Mouse (Mus musculus): ENCODE data around the gene Herc3. TPM values are rescaled to one million over a fixed set of nuclear protein-coding genes. Genes with fewer than 3 reads are reported as not detected.

The Herc3 gene
- polyA plus RNA-seq, 1 experiment from 2014 or later, result 2.9 TPM

GRCm38 (mm10) chr6:58896648-58897047 is 65.4 kb downstream of the Herc3 start:
- H3K4me2 ChIP-seq, result no peak overlapping the region
- no peak overlapping the region for H3K9ac ChIP-seq
- no peaks in the 10 kb centered on the region for H3K4me1 ChIP-seq (replicated peaks)
- no peak overlapping the region for H3K4me3 ChIP-seq (replicated peaks)
- no peaks in the 10 kb centered on the region for H3K36me3 ChIP-seq (replicated peaks)
- WGBS (ENCODE audit: insufficient replicate concordance), result 64% methylated on average over 3 of the region's 3 CpGs
- no peaks in the 10 kb centered on the region for H3K9me3 ChIP-seq (replicated peaks)
- no peak overlapping the region for H3K27ac ChIP-seq (replicated peaks)
- no peaks in the 10 kb centered on the region for H3K27me3 ChIP-seq
- ATAC-seq (ENCODE audit: insufficient read depth), result no peak

GRCm38 (mm10) chr6:58899076-58899475 is 67.8 kb downstream of the Herc3 start:
- 71% methylated on average over 3 of the region's 3 CpGs for WGBS (ENCODE audit: insufficient replicate concordance)
- no peaks in the 10 kb centered on the region for H3K9me3 ChIP-seq (replicated peaks)
- no peak overlapping the region for H3K4me2 ChIP-seq
- H3K27me3 ChIP-seq, result no peaks in the 10 kb centered on the region
- H3K36me3 ChIP-seq (replicated peaks), result no peaks in the 10 kb centered on the region
- H3K4me3 ChIP-seq (replicated peaks), result no peak overlapping the region
- no peak overlapping the region for H3K9ac ChIP-seq
- no peak for ATAC-seq (ENCODE audit: insufficient read depth)
- no peak overlapping the region for H3K27ac ChIP-seq (replicated peaks)
- no peaks in the 10 kb centered on the region for H3K4me1 ChIP-seq (replicated peaks)

GRCm38 (mm10) chr6:58900536-58900935 is 69.3 kb downstream of the Herc3 start:
- Histone ChIP-seq H3K36me3 (replicated peaks) (no peaks in the 10 kb centered on the region), H3K27me3 (no peaks in the 10 kb centered on the region), H3K4me3 (replicated peaks) (no peak overlapping the region), H3K4me2 (no peak overlapping the region), H3K9me3 (replicated peaks) (no peaks in the 10 kb centered on the region), H3K27ac (replicated peaks) (no peak overlapping the region), H3K9ac (no peak overlapping the region), H3K4me1 (replicated peaks) (no peaks in the 10 kb centered on the region)
- ATAC-seq (ENCODE audit: insufficient read depth), result no peak
- 69% methylated on average over 7 of the region's 7 CpGs for WGBS (ENCODE audit: insufficient replicate concordance)

GRCm38 (mm10) chr6:58903171-58903570 is 71.9 kb downstream of the Herc3 start:
- Histone ChIP-seq H3K4me1 (replicated peaks) (no peaks in the 10 kb centered on the region), H3K27me3 (peaks cover 14% of the 10 kb centered on the region; the same call in 1 of the 2 replicates), H3K9ac (no peak overlapping the region), H3K4me3 (replicated peaks) (no peak overlapping the region), H3K27ac (replicated peaks) (no peak overlapping the region), H3K4me2 (no peak overlapping the region), H3K9me3 (replicated peaks) (no peaks in the 10 kb centered on the region), H3K36me3 (replicated peaks) (no peaks in the 10 kb centered on the region)
- ATAC-seq (ENCODE audit: insufficient read depth), result no peak
- WGBS (ENCODE audit: insufficient replicate concordance), result 35% methylated on average over 8 of the region's 8 CpGs

- 37% methylated on average over 3 of the region's 3 CpGs for WGBS (ENCODE audit: insufficient replicate concordance)
- H3K9ac ChIP-seq, result no peak overlapping the region
- H3K4me2 ChIP-seq, result no peak overlapping the region
- H3K9me3 ChIP-seq (replicated peaks), result no peaks in the 10 kb centered on the region
- H3K27ac ChIP-seq (replicated peaks), result no peak overlapping the region
- H3K27me3 ChIP-seq, result peaks cover 14% of the 10 kb centered on the region; the same call in 1 of the 2 replicates
- no peak overlapping the region for H3K4me3 ChIP-seq (replicated peaks)
- no peaks in the 10 kb centered on the region for H3K4me1 ChIP-seq (replicated peaks)
- no peak for ATAC-seq (ENCODE audit: insufficient read depth)
- no peaks in the 10 kb centered on the region for H3K36me3 ChIP-seq (replicated peaks)
Measured at GRCm38 (mm10) chr6:58904551-58904950, 73.3 kb downstream of the Herc3 start.

- ATAC-seq (ENCODE audit: insufficient read depth), result no peak
- peak within 1 kb of the TSS; percentile 18; the same call in 1 of the 2 replicates for H3K4me3 ChIP-seq (replicated peaks)
- WGBS (ENCODE audit: insufficient replicate concordance), result 55% methylated on average over 34 of the region's 34 CpGs
Measured at GRCm38 (mm10) chr6:58906852-58907261, 75.6 kb downstream of the Herc3 start, which contains the start of gene Nap1l5. Nap1l5 (minus strand) TSS chr6:58907076.

GRCm38 (mm10) chr6:58907336-58907735 is 76.1 kb downstream of the Herc3 start:
- Histone ChIP-seq H3K27ac (replicated peaks) (no peak overlapping the region), H3K4me1 (replicated peaks) (no peaks in the 10 kb centered on the region), H3K9me3 (replicated peaks) (no peaks in the 10 kb centered on the region), H3K27me3 (peaks cover 14% of the 10 kb centered on the region; the same call in 1 of the 2 replicates), H3K9ac (no peak overlapping the region), H3K4me3 (replicated peaks) (no peak overlapping the region), H3K4me2 (no peak overlapping the region), H3K36me3 (replicated peaks) (no peaks in the 10 kb centered on the region)
- no peak for ATAC-seq (ENCODE audit: insufficient read depth)
- WGBS (ENCODE audit: insufficient replicate concordance), result 73% methylated on average over 8 of the region's 8 CpGs

More at GRCm38 (mm10) chr6:58906852-58907261, 75.6 kb downstream of the Herc3 start, which contains the start of gene Nap1l5:
- H3K9ac ChIP-seq, result no peak within 1 kb of the TSS
- H3K4me1 ChIP-seq (replicated peaks), result no peaks in the 10 kb centered on the region
- no peak within 1 kb of the TSS for H3K27ac ChIP-seq (replicated peaks)
- H3K4me2 ChIP-seq, result peak within 1 kb of the TSS; percentile 43
- H3K36me3 ChIP-seq (replicated peaks), result no peaks in the 10 kb centered on the region
- H3K27me3 ChIP-seq, result peaks cover 14% of the 10 kb centered on the region; the same call in 1 of the 2 replicates
- no peaks in the 10 kb centered on the region for H3K9me3 ChIP-seq (replicated peaks)

- Histone ChIP-seq H3K9ac (no peak overlapping the region), H3K4me3 (replicated peaks) (no peak overlapping the region), H3K4me1 (replicated peaks) (no peaks in the 10 kb centered on the region), H3K27ac (replicated peaks) (no peak overlapping the region), H3K4me2 (no peak overlapping the region), H3K9me3 (replicated peaks) (no peaks in the 10 kb centered on the region), H3K27me3 (peaks cover 14% of the 10 kb centered on the region; the same call in 1 of the 2 replicates), H3K36me3 (replicated peaks) (no peaks in the 10 kb centered on the region)
- ATAC-seq (ENCODE audit: insufficient read depth), result no peak
- 72% methylated on average over 2 of the region's 2 CpGs for WGBS (ENCODE audit: insufficient replicate concordance)
Measured at GRCm38 (mm10) chr6:58907791-58908190, 76.5 kb downstream of the Herc3 start.

- H3K36me3 ChIP-seq (replicated peaks), result no peaks in the 10 kb centered on the region
- H3K4me3 ChIP-seq (replicated peaks), result no peak overlapping the region
- H3K27ac ChIP-seq (replicated peaks), result no peak overlapping the region
- 48% methylated on average over 5 of the region's 5 CpGs for WGBS (ENCODE audit: insufficient replicate concordance)
- no peak overlapping the region for H3K4me2 ChIP-seq
- no peak for ATAC-seq (ENCODE audit: insufficient read depth)
- H3K9ac ChIP-seq, result no peak overlapping the region
- H3K9me3 ChIP-seq (replicated peaks), result no peaks in the 10 kb centered on the region
- H3K4me1 ChIP-seq (replicated peaks), result no peaks in the 10 kb centered on the region
- no peaks in the 10 kb centered on the region for H3K27me3 ChIP-seq
Measured at GRCm38 (mm10) chr6:58912842-58913241, 81.6 kb downstream of the Herc3 start.

- no peak for ATAC-seq (ENCODE audit: insufficient read depth)
Measured at GRCm38 (mm10) chr6:58913551-58913950, 82.3 kb downstream of the Herc3 start.

GRCm38 (mm10) chr6:58913971-58914370 is 82.7 kb downstream of the Herc3 start:
- H3K9ac ChIP-seq, result no peak overlapping the region
- no peaks in the 10 kb centered on the region for H3K36me3 ChIP-seq (replicated peaks)
- H3K4me2 ChIP-seq, result no peak overlapping the region
- H3K4me3 ChIP-seq (replicated peaks), result no peak overlapping the region
- 63% methylated on average over 5 of the region's 5 CpGs for WGBS (ENCODE audit: insufficient replicate concordance)
- no peak overlapping the region for H3K27ac ChIP-seq (replicated peaks)
- no peaks in the 10 kb centered on the region for H3K27me3 ChIP-seq
- no peaks in the 10 kb centered on the region for H3K4me1 ChIP-seq (replicated peaks)
- no peak for ATAC-seq (ENCODE audit: insufficient read depth)
- H3K9me3 ChIP-seq (replicated peaks), result no peaks in the 10 kb centered on the region

More at GRCm38 (mm10) chr6:58913551-58913950, 82.3 kb downstream of the Herc3 start:
- WGBS (ENCODE audit: insufficient replicate concordance), result 46% methylated on average over 3 of the region's 3 CpGs
- no peaks in the 10 kb centered on the region for H3K4me1 ChIP-seq (replicated peaks)
- no peak overlapping the region for H3K27ac ChIP-seq (replicated peaks)
- no peaks in the 10 kb centered on the region for H3K27me3 ChIP-seq
- no peaks in the 10 kb centered on the region for H3K9me3 ChIP-seq (replicated peaks)
- H3K4me2 ChIP-seq, result no peak overlapping the region
- H3K9ac ChIP-seq, result no peak overlapping the region
- no peak overlapping the region for H3K4me3 ChIP-seq (replicated peaks)
- H3K36me3 ChIP-seq (replicated peaks), result no peaks in the 10 kb centered on the region

- ATAC-seq (ENCODE audit: insufficient read depth), result 0 out of 2 replicates have a peak, but pooled peaks have one; percentile 22
- H3K9ac ChIP-seq, result no peak overlapping the region
- H3K27me3 ChIP-seq, result no peaks in the 10 kb centered on the region
- H3K4me3 ChIP-seq (replicated peaks), result no peak overlapping the region
- H3K27ac ChIP-seq (replicated peaks), result no peak overlapping the region
- no peaks in the 10 kb centered on the region for H3K36me3 ChIP-seq (replicated peaks)
- no peaks in the 10 kb centered on the region for H3K9me3 ChIP-seq (replicated peaks)
- WGBS (ENCODE audit: insufficient replicate concordance), result 25% methylated on average over 5 of the region's 5 CpGs
- no peaks in the 10 kb centered on the region for H3K4me1 ChIP-seq (replicated peaks)
- no peak overlapping the region for H3K4me2 ChIP-seq
Measured at GRCm38 (mm10) chr6:58916498-58916897, 85.2 kb downstream of the Herc3 start.
